Mouse (Mus musculus): Measurements from ENCODE around the gene Psmd1. TPM values are rescaled to one million over a fixed set of nuclear protein-coding genes. Genes with fewer than 3 reads are reported as not detected.
A peak's percentile ranks its signal among the peaks of the same experiment; 100 is the strongest.

Psmd1 gene
- total and polyA plus RNA-seq, 2 experiments, result 57.3 to 81.6 TPM

- Histone ChIP-seq H3K79me2 (ENCODE audit: control insufficient read depth, insufficient read depth, low read length) (no peaks in the 10 kb centered on the region), H3K4me1 (ENCODE audit: control insufficient read depth, insufficient read depth, low read length) (peaks cover 15% of the 10 kb centered on the region), H3K27me3 (ENCODE audit: control insufficient read depth, insufficient read depth, low read length) (no peaks in the 10 kb centered on the region), H3K4me3 (ENCODE audit: insufficient read depth, low read depth, low read length) (no peak overlapping the region), H3K27ac (replicated peaks; ENCODE audit: insufficient read depth, low read depth, low read length) (no peak overlapping the region), H3K36me3 (ENCODE audit: control insufficient read depth, insufficient read depth, low read length) (no peaks in the 10 kb centered on the region), H3K9ac (ENCODE audit: low read depth, low read length) (no peak overlapping the region)
- TF ChIP-seq POLR2A (IDR thresholded peaks at IDR 0.05; ENCODE audit: extremely low read depth, insufficient read depth, low read length), result no peak
- no peak for TF ChIP-seq CTCF (IDR thresholded peaks at IDR 0.05; ENCODE audit: low read depth, low read length)
- WGBS, result 96% methylated on average over 5 of the region's 5 CpGs
- DNase-seq (ENCODE audit: extremely low read depth, low read depth, low spot score), result no peak
Measured at GRCm38 (mm10) chr1:86174602-86175001, 110.4 kb downstream of the Psmd1 start.

GRCm38 (mm10) chr1:86176066-86176465 lies 111.9 kb downstream of the Psmd1 start:
- no peak overlapping the region for H3K4me3 ChIP-seq (ENCODE audit: insufficient read depth, low read depth, low read length)
- no peaks in the 10 kb centered on the region for H3K27me3 ChIP-seq (ENCODE audit: control insufficient read depth, insufficient read depth, low read length)
- H3K36me3 ChIP-seq (ENCODE audit: control insufficient read depth, insufficient read depth, low read length), result no peaks in the 10 kb centered on the region
- peak overlapping the region; percentile 64 for H3K27ac ChIP-seq (replicated peaks; ENCODE audit: insufficient read depth, low read depth, low read length)
- TF ChIP-seq POLR2A (IDR thresholded peaks at IDR 0.05; ENCODE audit: extremely low read depth, insufficient read depth, low read length) (no peak), CTCF (IDR thresholded peaks at IDR 0.05; ENCODE audit: low read depth, low read length) (no peak)
- DNase-seq (ENCODE audit: extremely low read depth, low read depth, low spot score), result peak; percentile 91
- H3K79me2 ChIP-seq (ENCODE audit: control insufficient read depth, insufficient read depth, low read length), result no peaks in the 10 kb centered on the region
- H3K9ac ChIP-seq (ENCODE audit: low read depth, low read length), result no peak overlapping the region
- 19% methylated on average over 2 of the region's 2 CpGs for WGBS
- H3K4me1 ChIP-seq (ENCODE audit: control insufficient read depth, insufficient read depth, low read length), result peaks cover 15% of the 10 kb centered on the region

GRCm38 (mm10) chr1:86178462-86179253 lies 114.5 kb downstream of the Psmd1 start:
- H3K36me3 ChIP-seq (ENCODE audit: control insufficient read depth, insufficient read depth, low read length), result no peaks in the 10 kb centered on the region
- no peak overlapping the region for H3K4me3 ChIP-seq (ENCODE audit: insufficient read depth, low read depth, low read length)
- peak; percentile 68 for DNase-seq (ENCODE audit: extremely low read depth, low read depth, low spot score)
- 46% methylated on average over 7 of the region's 7 CpGs for WGBS
- no peaks in the 10 kb centered on the region for H3K79me2 ChIP-seq (ENCODE audit: control insufficient read depth, insufficient read depth, low read length)
- no peak overlapping the region for H3K27ac ChIP-seq (replicated peaks; ENCODE audit: insufficient read depth, low read depth, low read length)
- H3K9ac ChIP-seq (ENCODE audit: low read depth, low read length), result no peak overlapping the region
- TF ChIP-seq CTCF (IDR thresholded peaks at IDR 0.05; ENCODE audit: low read depth, low read length) (peak; percentile 100), POLR2A (IDR thresholded peaks at IDR 0.05; ENCODE audit: extremely low read depth, insufficient read depth, low read length) (no peak)
- H3K4me1 ChIP-seq (ENCODE audit: control insufficient read depth, insufficient read depth, low read length), result peaks cover 15% of the 10 kb centered on the region
- no peaks in the 10 kb centered on the region for H3K27me3 ChIP-seq (ENCODE audit: control insufficient read depth, insufficient read depth, low read length)

GRCm38 (mm10) chr1:86182004-86182709 lies 118.0 kb downstream of the Psmd1 start:
- no peak overlapping the region for H3K27ac ChIP-seq (replicated peaks; ENCODE audit: insufficient read depth, low read depth, low read length)

GRCm38 (mm10) chr1:86183577-86184263 lies 119.5 kb downstream of the Psmd1 start:
- no peaks in the 10 kb centered on the region for H3K4me1 ChIP-seq (ENCODE audit: control insufficient read depth, insufficient read depth, low read length)
- WGBS, result 83% methylated on average over 4 of the region's 4 CpGs
- no peaks in the 10 kb centered on the region for H3K79me2 ChIP-seq (ENCODE audit: control insufficient read depth, insufficient read depth, low read length)
- no peaks in the 10 kb centered on the region for H3K27me3 ChIP-seq (ENCODE audit: control insufficient read depth, insufficient read depth, low read length)
- H3K36me3 ChIP-seq (ENCODE audit: control insufficient read depth, insufficient read depth, low read length), result no peaks in the 10 kb centered on the region
- H3K4me3 ChIP-seq (ENCODE audit: insufficient read depth, low read depth, low read length), result no peak overlapping the region
- TF ChIP-seq CTCF (IDR thresholded peaks at IDR 0.05; ENCODE audit: low read depth, low read length) (no peak), POLR2A (IDR thresholded peaks at IDR 0.05; ENCODE audit: extremely low read depth, insufficient read depth, low read length) (no peak)
- no peak overlapping the region for H3K9ac ChIP-seq (ENCODE audit: low read depth, low read length)
- DNase-seq (ENCODE audit: extremely low read depth, low read depth, low spot score), result no peak
- no peak overlapping the region for H3K27ac ChIP-seq (replicated peaks; ENCODE audit: insufficient read depth, low read depth, low read length)

More at GRCm38 (mm10) chr1:86182004-86182709, 118.0 kb downstream of the Psmd1 start:
- DNase-seq (ENCODE audit: extremely low read depth, low read depth, low spot score), result no peak
- no peak overlapping the region for H3K4me3 ChIP-seq (ENCODE audit: insufficient read depth, low read depth, low read length)
- no peak overlapping the region for H3K9ac ChIP-seq (ENCODE audit: low read depth, low read length)
- 79% methylated on average over 5 of the region's 5 CpGs for WGBS
- H3K36me3 ChIP-seq (ENCODE audit: control insufficient read depth, insufficient read depth, low read length), result no peaks in the 10 kb centered on the region
- H3K27me3 ChIP-seq (ENCODE audit: control insufficient read depth, insufficient read depth, low read length), result no peaks in the 10 kb centered on the region
- H3K79me2 ChIP-seq (ENCODE audit: control insufficient read depth, insufficient read depth, low read length), result no peaks in the 10 kb centered on the region
- H3K4me1 ChIP-seq (ENCODE audit: control insufficient read depth, insufficient read depth, low read length), result peaks cover under 1% of the 10 kb centered on the region; the same call in 1 of the 2 replicates
- TF ChIP-seq CTCF (IDR thresholded peaks at IDR 0.05; ENCODE audit: low read depth, low read length) (no peak), POLR2A (IDR thresholded peaks at IDR 0.05; ENCODE audit: extremely low read depth, insufficient read depth, low read length) (no peak)
